Mouse (Mus musculus): ENCODE data around the gene Cyth1.

Cyth1 gene

GRCm38 (mm10) chr11:118152964-118153363 lies 95.4 kb downstream of the Cyth1 start:
- no peak for DNase-seq (ENCODE audit: low spot score in 2 of 2)

DNA sequence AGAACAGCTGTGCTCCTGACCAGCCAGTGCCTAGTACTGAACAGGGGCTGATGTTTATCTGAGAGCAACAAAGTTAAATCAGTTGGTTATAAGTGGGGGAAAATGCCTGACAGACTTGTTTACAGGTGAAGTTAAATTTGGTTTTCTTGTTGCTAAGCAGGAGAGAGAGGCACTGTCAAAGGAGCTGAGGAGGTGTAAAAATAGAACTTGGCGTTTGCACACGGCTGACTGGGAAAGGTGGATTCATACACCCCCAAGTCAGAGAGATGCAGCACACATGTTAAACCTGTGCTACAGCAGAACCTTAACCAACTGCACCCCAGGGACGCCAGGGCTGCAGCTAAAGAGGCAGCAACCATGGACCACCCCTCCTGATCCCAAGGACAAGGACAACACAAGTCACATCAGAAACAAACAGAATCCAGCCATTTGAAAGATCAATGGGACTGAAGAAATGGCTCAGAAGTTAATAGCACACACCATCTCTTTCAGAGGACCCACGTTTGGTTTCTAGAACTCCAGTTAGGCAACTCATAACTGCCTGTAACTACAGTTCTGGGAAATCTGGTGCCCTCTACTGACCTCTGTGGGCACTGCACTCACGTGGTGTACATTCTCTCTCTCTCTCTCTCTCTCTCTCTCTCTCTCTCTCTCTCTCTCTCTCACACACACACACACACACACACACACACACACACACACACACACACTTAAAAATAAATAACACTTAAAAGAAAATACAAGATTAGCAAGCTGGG lies 96.8 kb downstream of the Cyth1 start:
- no peak for DNase-seq (ENCODE audit: low spot score in 2 of 2)

GRCm38 (mm10) chr11:118150115-118150701 lies 98.2 kb downstream of the Cyth1 start:
- DNase-seq (ENCODE audit: low spot score in 2 of 2): no peak

- DNase-seq (ENCODE audit: low spot score in 2 of 2): no peak
These were observed 100.3 kb downstream of the Cyth1 start for GRCm38 (mm10) chr11:118147877-118148637.

DNA sequence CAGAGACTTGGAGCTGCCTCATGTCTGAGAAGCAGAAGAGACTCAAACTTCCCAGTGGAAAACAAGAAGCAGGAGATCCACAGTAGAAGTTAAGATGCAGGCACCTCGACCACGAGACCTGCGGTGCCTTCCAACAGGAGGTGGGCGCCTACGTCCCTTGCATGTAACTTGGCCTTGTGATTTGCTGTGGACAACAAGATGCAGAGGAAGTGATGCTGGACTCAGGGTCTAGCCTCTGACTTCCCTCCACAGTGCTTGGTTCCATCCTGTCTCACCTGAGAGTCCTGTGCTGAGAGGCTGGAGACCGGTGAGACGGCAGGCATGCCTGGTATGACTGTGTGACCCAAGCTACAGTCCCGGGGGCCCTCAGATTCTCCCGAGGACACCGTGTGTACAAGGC lies 101.9 kb downstream of the Cyth1 start:
- DNase-seq (ENCODE audit: low spot score in 2 of 2): no peak

DNA sequence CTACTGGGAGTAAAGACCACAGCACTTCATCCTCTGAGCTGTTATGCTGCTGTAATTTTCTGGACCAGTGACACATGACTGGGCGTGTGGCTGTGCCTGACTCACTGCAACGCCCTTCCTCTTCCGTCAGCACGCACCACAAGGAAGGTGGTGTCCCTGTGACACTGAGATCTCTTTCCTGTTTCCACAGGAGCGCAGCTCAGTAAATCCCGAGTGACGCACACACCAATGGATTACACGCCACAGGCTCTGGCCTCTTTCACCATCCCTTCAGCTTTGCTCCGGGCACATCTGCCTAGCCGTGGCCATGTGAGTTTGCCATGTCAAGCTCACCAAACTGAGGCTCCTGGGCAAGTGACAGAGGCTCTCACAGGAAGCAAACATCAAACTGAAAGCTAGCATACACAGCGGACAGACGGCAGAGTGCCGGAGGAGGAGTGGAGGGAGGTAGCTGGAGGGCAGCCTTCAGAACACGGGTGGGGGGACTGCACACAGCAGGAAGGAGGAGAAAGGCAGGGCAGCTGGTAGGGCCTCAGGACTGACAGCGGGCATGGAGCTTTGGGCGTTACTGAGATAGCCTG lies 102.5 kb downstream of the Cyth1 start:
- peak; percentile 37 to 66 for DNase-seq (ENCODE audit: low spot score in 2 of 2)

- no peak for DNase-seq (ENCODE audit: low spot score in 2 of 2)
These were observed 103.3 kb downstream of the Cyth1 start for GRCm38 (mm10) chr11:118145092-118145491.

GRCm38 (mm10) chr11:118143731-118144130 lies 104.7 kb downstream of the Cyth1 start:
- no peak for DNase-seq (ENCODE audit: low spot score in 2 of 2)

DNA sequence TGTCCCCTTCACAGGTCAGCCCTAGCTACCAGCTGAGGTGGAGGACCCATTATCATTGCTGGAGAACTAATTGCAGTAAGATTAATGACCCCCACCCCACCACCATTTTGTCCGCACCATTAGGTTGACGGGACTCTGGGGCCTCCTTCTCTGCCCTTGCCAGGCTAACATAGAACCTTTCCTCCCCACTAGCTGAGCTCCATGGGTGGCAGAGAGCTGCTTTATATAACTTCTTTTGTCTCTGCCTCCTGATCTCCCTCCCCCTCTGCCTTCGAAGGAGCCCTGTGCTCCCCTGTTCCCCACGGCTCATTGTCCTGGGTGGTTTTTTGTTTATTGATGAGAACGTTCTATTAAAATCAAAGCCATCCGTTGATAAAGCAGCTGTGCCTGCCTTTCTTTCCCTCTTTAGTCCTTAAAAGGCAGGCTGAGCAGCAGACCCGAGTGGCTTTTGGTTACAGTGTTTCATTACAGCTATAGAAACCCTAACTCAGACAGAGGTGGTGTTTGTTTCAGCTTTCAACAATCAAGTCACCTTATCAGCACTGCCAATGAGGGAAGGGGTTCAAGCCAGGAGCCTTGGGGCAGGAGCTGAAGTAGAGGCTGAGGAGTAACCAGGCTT lies 105.7 kb downstream of the Cyth1 start:
- no peak for DNase-seq (ENCODE audit: low spot score in 2 of 2)

GRCm38 (mm10) chr11:118140771-118141565 lies 107.4 kb downstream of the Cyth1 start:
- no peak for DNase-seq (ENCODE audit: low spot score in 2 of 2)

- no peak for DNase-seq (ENCODE audit: low spot score in 2 of 2)
These were observed 110.0 kb downstream of the Cyth1 start for GRCm38 (mm10) chr11:118138347-118138746.

DNA sequence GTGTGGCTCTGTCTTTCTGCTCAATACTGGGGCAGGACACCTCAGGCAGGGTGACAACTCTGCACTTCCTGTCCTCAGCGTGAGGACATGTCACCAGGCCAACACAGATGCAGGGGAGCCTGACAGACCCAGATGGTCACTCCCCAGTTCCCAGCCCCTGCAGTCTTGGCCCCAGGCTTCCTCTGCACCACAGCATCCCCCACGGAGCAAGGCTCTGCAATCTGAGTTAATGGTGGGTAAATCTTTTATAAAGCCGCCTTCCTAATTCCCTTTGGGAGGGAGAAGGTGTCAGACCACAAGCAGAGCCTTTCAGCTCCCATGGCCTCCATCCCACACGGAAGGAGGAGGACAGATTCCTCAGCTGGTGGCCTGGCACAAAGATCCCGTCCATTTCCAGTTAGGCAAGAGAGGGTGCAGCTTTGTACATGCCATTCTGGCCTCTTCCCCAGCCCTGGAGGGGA lies 112.2 kb downstream of the Cyth1 start:
- DNase-seq (ENCODE audit: low spot score in 2 of 2): no peak

DNA sequence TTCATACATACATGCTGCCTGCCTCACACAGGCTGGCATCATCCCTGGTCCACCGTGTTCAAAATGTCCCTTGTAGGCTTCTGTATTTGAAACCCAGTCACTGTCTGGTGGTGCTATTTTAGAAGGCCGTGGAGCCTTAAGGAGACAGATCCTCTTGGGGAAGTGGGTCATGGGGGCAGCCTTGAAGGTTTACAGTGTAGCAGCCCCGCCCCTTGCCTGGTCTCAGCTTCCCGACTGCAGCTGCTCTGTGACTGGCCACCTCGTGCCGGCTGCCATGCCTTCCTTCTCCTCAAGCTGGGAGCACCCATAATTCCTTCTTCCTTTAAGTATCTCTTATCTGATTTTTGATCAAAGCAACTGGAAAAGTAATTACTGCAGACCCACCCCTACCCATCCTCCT lies 113.1 kb downstream of the Cyth1 start:
- no peak for DNase-seq (ENCODE audit: low spot score in 2 of 2)

DNA sequence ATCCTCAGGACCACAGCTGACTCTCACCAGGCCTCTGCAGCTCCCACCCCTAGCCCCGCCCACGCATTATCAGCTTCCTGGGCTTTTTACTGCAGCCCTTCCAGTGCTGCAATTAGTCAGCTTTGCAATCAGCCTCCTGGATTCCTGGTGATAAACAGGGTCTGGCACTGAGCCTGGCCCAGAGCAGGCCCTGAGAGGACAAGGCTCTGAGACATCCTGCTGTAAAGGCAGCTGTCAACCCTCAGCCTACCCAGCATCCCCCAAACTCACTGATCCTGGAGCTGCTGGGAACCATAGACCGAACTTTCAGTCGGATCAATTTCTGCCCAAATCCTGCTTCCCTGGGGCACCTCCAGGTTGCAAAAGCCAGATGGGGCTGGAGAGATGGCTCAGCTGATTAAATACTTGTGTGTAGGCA lies 114.6 kb downstream of the Cyth1 start:
- no peak for DNase-seq (ENCODE audit: low spot score in 2 of 2)

DNA sequence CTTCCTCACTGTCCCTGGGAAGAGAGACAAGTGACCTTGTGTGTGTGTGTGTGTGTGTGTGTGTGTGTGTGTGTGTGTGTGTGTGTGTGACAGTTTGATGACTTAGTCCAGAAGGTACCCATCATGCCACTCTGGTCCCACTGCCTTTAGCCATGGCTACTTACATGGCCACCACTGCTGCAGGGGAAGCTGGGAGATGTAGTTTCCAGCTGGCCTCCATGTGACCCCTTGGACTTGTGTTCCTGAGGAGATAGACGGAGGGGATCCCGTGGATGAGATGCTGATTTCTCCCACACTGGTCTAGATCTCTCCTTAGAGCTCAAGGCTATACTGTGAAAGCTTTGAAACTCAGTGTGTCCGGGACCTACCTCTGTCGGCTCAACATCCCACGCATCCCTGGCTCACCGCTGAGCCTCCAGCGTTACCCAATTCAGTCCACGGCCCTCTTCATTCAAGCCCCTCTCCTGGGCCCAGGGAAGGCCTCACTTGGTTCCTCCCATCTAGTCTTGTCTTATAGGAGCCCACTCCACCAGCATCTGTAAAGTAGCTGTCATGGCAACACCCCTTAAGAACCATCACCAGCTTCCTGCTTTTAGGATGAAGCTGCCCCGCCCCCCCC lies 115.2 kb downstream of the Cyth1 start:
- DNase-seq (ENCODE audit: low spot score in 2 of 2): no peak

GRCm38 (mm10) chr11:118132136-118132535 lies 116.3 kb downstream of the Cyth1 start:
- no peak for DNase-seq (ENCODE audit: low spot score in 2 of 2)

- no peak for DNase-seq (ENCODE audit: low spot score in 2 of 2)
These were observed 117.9 kb downstream of the Cyth1 start, which contains the start of gene Dnah17 for GRCm38 (mm10) chr11:118130534-118130933. TSS of gene Dnah17 (minus strand) at chr11:118130634.

DNA sequence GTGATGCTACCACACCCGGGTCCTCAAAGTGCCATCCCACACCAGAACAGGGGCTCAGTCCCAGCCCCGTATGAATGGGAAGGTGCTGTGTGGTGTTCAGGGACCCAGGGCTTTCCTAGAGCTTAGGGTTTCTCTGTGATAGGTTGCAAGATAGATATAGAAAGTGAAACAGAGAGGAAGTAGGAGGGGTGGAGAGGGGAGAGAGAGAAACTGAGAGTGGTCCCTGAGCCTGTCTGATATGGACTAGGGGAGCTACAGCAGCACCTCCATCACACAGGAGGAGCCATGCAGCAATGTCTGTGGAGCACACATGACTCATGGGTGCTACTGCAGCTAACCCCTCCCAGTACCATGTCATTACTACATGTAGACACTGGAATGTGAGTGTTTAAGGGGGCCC lies 118.6 kb downstream of the Cyth1 start:
- no peak for DNase-seq (ENCODE audit: low spot score in 2 of 2)

- DNase-seq (ENCODE audit: low spot score in 2 of 2): no peak
These were observed 126.8 kb downstream of the Cyth1 start for GRCm38 (mm10) chr11:118121592-118121991.

GRCm38 (mm10) chr11:118118777-118119176 lies 129.6 kb downstream of the Cyth1 start:
- DNase-seq (ENCODE audit: low spot score in 2 of 2): no peak
